Mouse (Mus musculus) thymus, adult 2 months (tissue): Measurements from ENCODE around the gene Arf5.

Source experiments
- CTCF ChIP-seq: fragments of 200-500 bp; IDR thresholded peaks from 2 replicates; pipeline ENCODE4 v1.5.1; 2012; ENCODE audit warnings: mild to moderate bottlenecking, control low read depth, low read length, moderate library complexity, borderline replicate concordance; ENCODE audit not compliant: control insufficient read depth, poor library complexity, insufficient read depth; ENCODE audit errors: extremely low read depth
- POLR2A ChIP-seq: fragments of 200-500 bp; IDR thresholded peaks from 2 replicates; pipeline ENCODE4 v1.6.1; 2012; ENCODE audit warnings: mild to moderate bottlenecking, low read length, control low read depth, moderate library complexity; ENCODE audit not compliant: control insufficient read depth, poor library complexity, insufficient read depth; ENCODE audit errors: extremely low read depth

DNA sequence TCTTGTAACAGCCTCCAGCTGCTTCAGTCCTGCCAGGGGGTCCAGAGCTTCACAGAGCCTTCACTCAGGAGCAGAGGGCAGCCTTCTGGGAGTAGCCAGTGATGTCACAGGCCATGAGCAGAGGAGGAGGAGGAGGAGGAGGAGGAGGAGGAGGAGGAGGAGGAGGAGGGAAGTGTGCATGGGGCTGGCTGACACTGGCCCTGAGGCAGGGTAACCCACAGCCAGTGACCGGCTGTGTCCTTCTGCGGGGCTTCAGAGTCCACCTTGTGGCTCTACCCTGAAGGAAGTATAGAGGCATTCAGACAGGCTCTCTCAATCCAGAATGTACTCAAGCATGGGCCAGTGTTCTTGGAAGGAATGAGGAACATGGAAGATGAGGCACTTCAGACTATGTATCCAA is 25.9 kb downstream of the Arf5 start, which contains the start of gene Pax4:
- TF ChIP-seq CTCF (no peak), POLR2A (no peak)
